Mouse (Mus musculus) erythroblast, embryonic 14.5 days (primary cell): Measurements from ENCODE around the gene Kat2b.

Experiments
- GATA1 ChIP-seq: IDR thresholded peaks from 2 replicates; pipeline ENCODE4 v1.6.1; 2012; ENCODE audit warnings: low read length, inconsistent platforms, mixed read lengths
- TAL1 ChIP-seq: IDR thresholded peaks from 3 replicates; pipeline ENCODE4 v1.6.1; 2012; ENCODE audit warnings: low read length, inconsistent platforms, mixed read lengths

DNA sequence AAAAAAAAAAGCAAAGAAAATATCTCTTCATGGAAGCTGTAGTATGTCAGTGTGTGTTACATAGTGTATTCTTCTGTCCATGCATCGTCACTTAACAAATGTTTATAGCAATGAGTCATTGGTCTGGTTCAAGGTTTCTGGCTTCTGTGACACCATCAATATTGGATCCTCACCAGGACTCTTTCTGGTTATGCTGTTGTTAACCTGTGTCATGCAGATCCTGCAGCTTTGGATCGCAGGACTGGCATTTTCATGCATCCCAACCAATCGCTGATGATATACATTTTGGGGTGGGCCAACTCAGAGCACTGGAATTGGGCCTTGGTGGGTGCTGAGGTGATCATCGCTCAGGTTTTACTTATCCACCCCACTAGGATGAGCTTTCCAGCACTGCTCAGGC lies 24.1 kb upstream of the Kat2b start:
- no peak for TF ChIP-seq TAL1
- no peak for TF ChIP-seq GATA1
